Mouse (Mus musculus): ENCODE data around the gene Frmd8. TPM values are rescaled to one million over a fixed set of nuclear protein-coding genes. Genes with fewer than 3 reads are reported as not detected.

The Frmd8 gene
- total and polyA plus RNA-seq, 3 experiments = 22.8 to 34.4 TPM; not detected in 1

GRCm38 (mm10) chr19:5871683-5872082 lies 3.4 kb downstream of the Frmd8 start:
- H3K27me3 ChIP-seq (ENCODE audit: control insufficient read depth in 1 of 2, insufficient read depth in 2 of 2, low read length in 2 of 2) = no peaks in the 10 kb centered on the region
- H3K79me2 ChIP-seq (ENCODE audit: control insufficient read depth, insufficient read depth, low read length, poor library complexity) = peaks cover 6% of the 10 kb centered on the region; the same call in 1 of the 2 replicates
- H3K9me3 ChIP-seq (replicated peaks; ENCODE audit: insufficient read depth, low read length) = no peaks in the 10 kb centered on the region
- TF ChIP-seq E2F4 (IDR thresholded peaks at IDR 0.05; ENCODE audit: borderline replicate concordance, low read depth, low read length) (no peak), RAD21 (IDR thresholded peaks at IDR 0.05; ENCODE audit: low read depth, low read length) (no peak), MAZ (IDR thresholded peaks at IDR 0.05; ENCODE audit: low read depth, low read length) (no peak), USF2 (IDR thresholded peaks at IDR 0.05; ENCODE audit: borderline replicate concordance in 1 of 2, insufficient read depth in 1 of 2, low read depth in 1 of 2, low read length in 2 of 2) (no peak), HCFC1 (IDR thresholded peaks at IDR 0.05; ENCODE audit: low read depth, low read length) (no peak), ELF1 (IDR thresholded peaks at IDR 0.05; ENCODE audit: low read depth, low read length) (no peak), TCF12 (IDR thresholded peaks at IDR 0.05; ENCODE audit: low read depth, low read length) (no peak)
- peaks cover 2 to 9% of the 10 kb centered on the region in 2 experiments; a peak in 3 of 4 replicates for H3K4me1 ChIP-seq (ENCODE audit: control insufficient read depth in 1 of 2, insufficient read depth in 2 of 2, low read length in 2 of 2)
- no peak overlapping the region for H3K4me3 ChIP-seq (ENCODE audit: control insufficient read depth in 1 of 2, insufficient read depth in 1 of 2, low read depth in 2 of 2, low read length in 2 of 2)
- H3K36me3 ChIP-seq (ENCODE audit: control insufficient read depth in 1 of 2, insufficient read depth in 2 of 2, low read length in 2 of 2) = peaks cover 0 to 7% of the 10 kb centered on the region in 2 experiments; a peak in 2 of 4 replicates
- no peak overlapping the region for H3K27ac ChIP-seq (ENCODE audit: control insufficient read depth, low read depth, low read length)
- no peak overlapping the region for H3K9ac ChIP-seq (ENCODE audit: control insufficient read depth, low read depth, low read length, poor library complexity, severe bottlenecking)
- no peak for DNase-seq (ENCODE audit: low read depth, low spot score)

GRCm38 (mm10) chr19:5871273-5871672 lies 3.8 kb downstream of the Frmd8 start:
- DNase-seq (ENCODE audit: low read depth, low spot score) = no peak
- TF ChIP-seq ZKSCAN1 (IDR thresholded peaks at IDR 0.05; ENCODE audit: low read depth, low read length) (no peak), ELF1 (IDR thresholded peaks at IDR 0.05; ENCODE audit: low read depth, low read length) (no peak), MAX (IDR thresholded peaks at IDR 0.05; ENCODE audit: low read length) (no peak), NELFE (IDR thresholded peaks at IDR 0.05; ENCODE audit: low read depth, low read length) (no peak)
- Histone ChIP-seq H3K36me3 (ENCODE audit: control insufficient read depth in 1 of 2, insufficient read depth in 2 of 2, low read length in 2 of 2) (peaks cover 0 to 7% of the 10 kb centered on the region in 2 experiments; a peak in 2 of 4 replicates), H3K79me2 (ENCODE audit: control insufficient read depth, insufficient read depth, low read length, poor library complexity) (peaks cover 6% of the 10 kb centered on the region; the same call in 1 of the 2 replicates), H3K9ac (ENCODE audit: control insufficient read depth, low read depth, low read length, poor library complexity, severe bottlenecking) (no peak overlapping the region), H3K4me1 (ENCODE audit: control insufficient read depth in 1 of 2, insufficient read depth in 2 of 2, low read length in 2 of 2) (peaks cover 2 to 9% of the 10 kb centered on the region in 2 experiments; a peak in 3 of 4 replicates), H3K27ac (ENCODE audit: control insufficient read depth, low read depth, low read length) (no peak overlapping the region), H3K4me3 (ENCODE audit: control insufficient read depth in 1 of 2, insufficient read depth in 1 of 2, low read depth in 2 of 2, low read length in 2 of 2) (no peak overlapping the region), H3K27me3 (ENCODE audit: control insufficient read depth in 1 of 2, insufficient read depth in 2 of 2, low read length in 2 of 2) (no peaks in the 10 kb centered on the region), H3K9me3 (replicated peaks; ENCODE audit: insufficient read depth, low read length) (no peaks in the 10 kb centered on the region)

- H3K27ac ChIP-seq (ENCODE audit: control insufficient read depth, low read depth, low read length) = no peak overlapping the region
- no peak overlapping the region for H3K4me3 ChIP-seq (ENCODE audit: control insufficient read depth in 1 of 2, insufficient read depth in 1 of 2, low read depth in 2 of 2, low read length in 2 of 2)
- no peak overlapping the region for H3K9ac ChIP-seq (ENCODE audit: control insufficient read depth, low read depth, low read length, poor library complexity, severe bottlenecking)
- DNase-seq (ENCODE audit: low read depth, low spot score) = no peak
- no peaks in the 10 kb centered on the region for H3K79me2 ChIP-seq (ENCODE audit: control insufficient read depth, insufficient read depth, low read length, poor library complexity)
- no peaks in the 10 kb centered on the region for H3K9me3 ChIP-seq (replicated peaks; ENCODE audit: insufficient read depth, low read length)
- TF ChIP-seq RAD21 (IDR thresholded peaks at IDR 0.05; ENCODE audit: low read depth, low read length) (no peak), MAFK (IDR thresholded peaks at IDR 0.05; ENCODE audit: borderline replicate concordance, low read depth, low read length) (no peak), TCF12 (IDR thresholded peaks at IDR 0.05; ENCODE audit: low read depth, low read length) (no peak)
- no peaks in the 10 kb centered on the region for H3K4me1 ChIP-seq (ENCODE audit: control insufficient read depth in 1 of 2, insufficient read depth in 2 of 2, low read length in 2 of 2)
- no peaks in the 10 kb centered on the region; a peak in 1 of 4 replicates for H3K36me3 ChIP-seq (ENCODE audit: control insufficient read depth in 1 of 2, insufficient read depth in 2 of 2, low read length in 2 of 2)
- H3K27me3 ChIP-seq (ENCODE audit: control insufficient read depth in 1 of 2, insufficient read depth in 2 of 2, low read length in 2 of 2) = no peaks in the 10 kb centered on the region
These were observed 7.0 kb downstream of the Frmd8 start for GRCm38 (mm10) chr19:5868096-5868495.
